Mouse (Mus musculus) MEL (cell line): ENCODE measurements around the gene Xrcc1. TPM values are rescaled to one million over a fixed set of nuclear protein-coding genes. Genes with fewer than 3 reads are reported as not detected.
A peak's percentile ranks its signal among the peaks of the same experiment; 100 is the strongest.
"Not testable (repeated sequence)": the region's sequence is repeated elsewhere in the genome, so short reads cannot be mapped to it uniquely, and the experiment has no call there.

ENCODE experiments used
- DNase-seq: peaks from one replicate; pipeline ENCODE4 v3.0.0; 2011; ENCODE audit warnings: low read depth, low spot score
- H3K27ac ChIP-seq: 2 replicates; pipeline ENCODE4 v1.5.1; 2012; ENCODE audit warnings: low read depth, mild to moderate bottlenecking, control low read depth, low read length, moderate library complexity; ENCODE audit not compliant: control insufficient read depth
- H3K27me3 ChIP-seq, 2 experiments: fragments of 150-350 bp in 1 of 2; sonication (generic) in 1 of 2; 2 replicates each; pipeline ENCODE4 v1.6.1; 2012; ENCODE audit warnings: low read length in 2 of 2, mild to moderate bottlenecking in 2 of 2, improper control_type of control experiment in 1 of 2, moderate library complexity in 1 of 2; ENCODE audit not compliant: insufficient read depth in 2 of 2, control insufficient read depth in 1 of 2
- H3K36me3 ChIP-seq, 2 experiments: 2 replicates each; pipeline ENCODE4 v1.6.1; 2012 to 2014; ENCODE audit warnings: low read length in 2 of 2, improper control_type of control experiment in 1 of 2, inconsistent platforms in 1 of 2, mild to moderate bottlenecking in 1 of 2; ENCODE audit not compliant: insufficient read depth in 2 of 2, control insufficient read depth in 1 of 2
- H3K4me1 ChIP-seq, 2 experiments: fragments of 150-350 bp in 1 of 2; sonication (generic) in 1 of 2; 2 replicates each; pipeline ENCODE4 v1.6.1; 2012; ENCODE audit warnings: low read length in 2 of 2, improper control_type of control experiment in 1 of 2, mild to moderate bottlenecking in 1 of 2; ENCODE audit not compliant: insufficient read depth in 2 of 2, control insufficient read depth in 1 of 2
- H3K4me3 ChIP-seq, 2 experiments: fragments of 150-350 bp in 1 of 2; sonication (generic) in 1 of 2; 2 replicates each; pipeline ENCODE4 v1.5.1; 2012; ENCODE audit warnings: low read depth in 2 of 2, low read length in 2 of 2, mild to moderate bottlenecking in 2 of 2, moderate library complexity in 2 of 2, control low read depth in 1 of 2, improper control_type of control experiment in 1 of 2; ENCODE audit not compliant: control insufficient read depth in 1 of 2, insufficient read depth in 1 of 2
- H3K79me2 ChIP-seq: 2 replicates; pipeline ENCODE4 v1.6.1; 2012; ENCODE audit warnings: mild to moderate bottlenecking, low read length, moderate library complexity; ENCODE audit not compliant: control insufficient read depth, poor library complexity, insufficient read depth
- H3K9ac ChIP-seq: 2 replicates; pipeline ENCODE4 v1.6.1; 2012; ENCODE audit warnings: low read depth, mild to moderate bottlenecking, control low read depth, low read length, moderate library complexity; ENCODE audit not compliant: control insufficient read depth, poor library complexity, severe bottlenecking
- H3K9me3 ChIP-seq: fragments of 150-350 bp; sonication (generic); replicated peaks from 2 replicates; pipeline ENCODE4 v1.6.1; 2012; ENCODE audit warnings: mild to moderate bottlenecking, low read length, improper control_type of control experiment, moderate library complexity; ENCODE audit not compliant: insufficient read depth
- CHD2 ChIP-seq: IDR thresholded peaks from 2 replicates; pipeline ENCODE4 v1.6.1; 2011; ENCODE audit warnings: low read length, improper control_type of control experiment
- EP300 ChIP-seq, 2 experiments: IDR thresholded peaks; 2 replicates each; pipeline ENCODE4 v1.6.1; 2011; ENCODE audit warnings: improper control_type of control experiment in 2 of 2, low read length in 2 of 2, low read depth in 1 of 2, mild to moderate bottlenecking in 1 of 2
- ETS1 ChIP-seq: IDR thresholded peaks from 2 replicates; pipeline ENCODE4 v1.6.1; 2012; ENCODE audit warnings: low read depth, mild to moderate bottlenecking, inconsistent platforms, low read length, improper control_type of control experiment, moderate library complexity
- HCFC1 ChIP-seq: IDR thresholded peaks from 2 replicates; pipeline ENCODE4 v1.6.1; 2012; ENCODE audit warnings: low read depth, mild to moderate bottlenecking, inconsistent platforms, low read length, improper control_type of control experiment, moderate library complexity
- MAFK ChIP-seq: IDR thresholded peaks from 2 replicates; pipeline ENCODE4 v1.6.1; 2011; ENCODE audit warnings: low read depth, mild to moderate bottlenecking, low read length, improper control_type of control experiment, borderline replicate concordance
- MAX ChIP-seq: IDR thresholded peaks from 2 replicates; pipeline ENCODE4 v1.6.1; 2011; ENCODE audit warnings: low read length, improper control_type of control experiment
- MAZ ChIP-seq: IDR thresholded peaks from 2 replicates; pipeline ENCODE4 v1.6.1; 2012; ENCODE audit warnings: low read depth, mild to moderate bottlenecking, inconsistent platforms, low read length, improper control_type of control experiment
- MEF2A ChIP-seq: IDR thresholded peaks from 2 replicates; pipeline ENCODE4 v1.6.1; 2014; ENCODE audit warnings: low read depth, mild to moderate bottlenecking, inconsistent platforms, low read length, improper control_type of control experiment; ENCODE audit not compliant: poor library complexity, insufficient replicate concordance, severe bottlenecking; ENCODE audit errors: extremely low read depth
- MYB ChIP-seq: IDR thresholded peaks from 2 replicates; pipeline ENCODE4 v1.6.1; 2011; ENCODE audit warnings: mild to moderate bottlenecking, low read depth, low read length, improper control_type of control experiment
- MYC ChIP-seq: IDR thresholded peaks from 2 replicates; pipeline ENCODE4 v1.6.1; 2011; ENCODE audit warnings: low read depth, mild to moderate bottlenecking, low read length, improper control_type of control experiment, moderate library complexity
- NRF1 ChIP-seq: IDR thresholded peaks from 2 replicates; pipeline ENCODE4 v1.6.1; 2014; ENCODE audit warnings: low read depth, mild to moderate bottlenecking, inconsistent platforms, low read length, improper control_type of control experiment, moderate library complexity; ENCODE audit not compliant: poor library complexity, insufficient read depth, severe bottlenecking
- RCOR1 ChIP-seq: IDR thresholded peaks from 2 replicates; pipeline ENCODE4 v1.6.1; 2012; ENCODE audit warnings: low read depth, mild to moderate bottlenecking, inconsistent platforms, low read length, improper control_type of control experiment
- SIN3A ChIP-seq: IDR thresholded peaks from 2 replicates; pipeline ENCODE4 v1.6.1; 2012; ENCODE audit warnings: low read length, improper control_type of control experiment, inconsistent platforms
- TAL1 ChIP-seq: IDR thresholded peaks from 2 replicates; pipeline ENCODE4 v1.6.1; 2012; ENCODE audit warnings: mild to moderate bottlenecking, inconsistent platforms, low read length, moderate library complexity, mixed read lengths
- TCF12 ChIP-seq: IDR thresholded peaks from 2 replicates; pipeline ENCODE4 v1.6.1; 2014; ENCODE audit warnings: low read depth, mild to moderate bottlenecking, inconsistent platforms, low read length, improper control_type of control experiment, moderate library complexity
- UBTF ChIP-seq: IDR thresholded peaks from 2 replicates; pipeline ENCODE4 v1.6.1; 2012; ENCODE audit warnings: low read depth, mild to moderate bottlenecking, inconsistent platforms, low read length, improper control_type of control experiment, moderate library complexity, borderline replicate concordance; ENCODE audit not compliant: insufficient read depth
- USF2 ChIP-seq, 2 experiments: IDR thresholded peaks; 2 replicates each; pipeline ENCODE4 v1.6.1; 2011 to 2012; ENCODE audit warnings: improper control_type of control experiment in 2 of 2, low read length in 2 of 2, borderline replicate concordance in 1 of 2, inconsistent platforms in 1 of 2, low read depth in 1 of 2, mild to moderate bottlenecking in 1 of 2; ENCODE audit not compliant: insufficient read depth in 1 of 2
- ZC3H11A ChIP-seq: IDR thresholded peaks from 2 replicates; pipeline ENCODE4 v1.6.1; 2012; ENCODE audit warnings: low read depth, mild to moderate bottlenecking, inconsistent platforms, low read length, improper control_type of control experiment
- polyA plus RNA-seq, 2 experiments: library from polyadenylated mRNA; stranded (reverse) in 1 of 2; unstranded in 1 of 2; fragments of >175 nt in 1 of 2; fragments of >200 nt in 1 of 2; gene quantifications; 2 replicates each; pipeline versions ENCODE4 v1.2.1 to v1.2.4; 2012; ENCODE audit warnings: low replicate concordance in 2 of 2, low read depth in 1 of 2; ENCODE audit not compliant: insufficient read length in 2 of 2, insufficient read depth in 1 of 2, missing spikeins in 1 of 2
- total RNA-seq: library from RNA; depleted of rRNA; stranded (reverse); fragments of 300-350 nt; gene quantifications from 2 replicates; pipeline ENCODE4 v1.2.3, GENCODE M21; 2012

Gene Xrcc1
- total and polyA plus RNA-seq, 3 experiments: 97.4 to 574 (median 101) TPM

GRCm38 (mm10) chr7:24614816-24615215 lies 68.7 kb downstream of the Xrcc1 start (continued):
- TF ChIP-seq EP300 (IDR thresholded peaks at IDR 0.05; ENCODE audit: low read depth in 1 of 2, low read length in 2 of 2) (no peak), UBTF (no peak), USF2 (IDR thresholded peaks at IDR 0.05; ENCODE audit: borderline replicate concordance in 1 of 2, insufficient read depth in 1 of 2, low read depth in 1 of 2, low read length in 2 of 2) (no peak)
- TF ChIP-seq, all 39 proteins: peak for 4

- H3K36me3 ChIP-seq: peaks cover 0 to 22% of the 10 kb centered on the region in 2 experiments
- DNase-seq: peak; percentile 75
- no peak overlapping the region for H3K4me3 ChIP-seq
- TF ChIP-seq MYC (peak; percentile 44; the same call in 1 of the 2 replicates), ETS1 (peak; percentile 74), ZC3H11A (no peak), EP300 (IDR thresholded peaks at IDR 0.05; ENCODE audit: low read depth in 1 of 2, low read length in 2 of 2) (peak; percentile 53 to 86), MEF2A (no peak), CHD2 (no peak), NRF1 (no peak), RCOR1 (peak; percentile 44; the same call in 1 of the 2 replicates), MAZ (no peak), MAFK (no peak), TAL1 (no peak), TCF12 (peak; percentile 52), HCFC1 (peak; percentile 44), MYB (peak; percentile 65; the same call in 1 of the 2 replicates), MAX (no peak), SIN3A (no peak)
- TF ChIP-seq, all 39 proteins: peak for 7
- peak overlapping the region; percentile 77 for H3K27ac ChIP-seq
- peaks cover 0 to 32% of the 10 kb centered on the region in 2 experiments; a peak in 2 of 4 replicates for H3K4me1 ChIP-seq
- H3K27me3 ChIP-seq: no peaks in the 10 kb centered on the region
- H3K9me3 ChIP-seq: no peaks in the 10 kb centered on the region
- no peak overlapping the region for H3K9ac ChIP-seq
- H3K79me2 ChIP-seq: no peaks in the 10 kb centered on the region
These were observed 71.7 kb downstream of the Xrcc1 start for GRCm38 (mm10) chr7:24617763-24618162.

GRCm38 (mm10) chr7:24618374-24618773 lies 72.3 kb downstream of the Xrcc1 start:
- not testable (repeated sequence) for H3K9me3 ChIP-seq, H3K27me3 ChIP-seq, H3K9ac ChIP-seq, H3K4me3 ChIP-seq, H3K79me2 ChIP-seq, DNase-seq
- peaks cover 0 to 32% of the 10 kb centered on the region in 2 experiments; a peak in 2 of 4 replicates for H3K4me1 ChIP-seq
- H3K27ac ChIP-seq: peak overlapping the region; percentile 77
- H3K36me3 ChIP-seq: peaks cover 1 to 22% of the 10 kb centered on the region in 2 experiments
